Mouse (Mus musculus): ENCODE measurements at regions not wholly inside any gene's neighbourhood (a gene's known extent, or its start where the extent isn't known, plus 50 kb on each side); places are given as distances from the start of the nearest gene placed in this dataset.

DNA sequence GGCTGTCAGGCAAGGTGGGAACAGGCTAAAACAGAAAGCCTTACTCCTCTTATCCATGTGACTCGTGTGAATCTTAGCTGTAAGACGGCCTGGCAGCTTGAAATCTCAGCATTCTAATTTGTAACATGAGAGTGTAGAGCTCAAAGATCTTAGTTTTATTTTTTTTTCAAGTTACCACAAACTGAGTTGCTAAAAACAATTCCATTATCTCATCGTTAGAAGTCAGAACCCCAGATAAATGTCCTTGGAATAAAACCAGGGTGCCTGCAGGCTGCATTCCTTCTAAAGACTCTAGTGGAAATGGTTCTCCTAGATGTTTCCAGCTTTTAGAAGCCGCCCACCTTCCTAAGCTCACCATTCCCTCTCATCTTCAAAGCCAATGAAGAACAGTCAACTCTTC, 283.4 kb downstream of the Gja1 start:
- TF ChIP-seq EP300 (IDR thresholded peaks at IDR 0.05; ENCODE audit: low read depth) = no peak
- TF ChIP-seq CTCF (IDR thresholded peaks at IDR 0.05; ENCODE audit: low read depth) = no peak
